ENCODE assay signal across 19 mouse cellular contexts in the genomic region with DNA sequence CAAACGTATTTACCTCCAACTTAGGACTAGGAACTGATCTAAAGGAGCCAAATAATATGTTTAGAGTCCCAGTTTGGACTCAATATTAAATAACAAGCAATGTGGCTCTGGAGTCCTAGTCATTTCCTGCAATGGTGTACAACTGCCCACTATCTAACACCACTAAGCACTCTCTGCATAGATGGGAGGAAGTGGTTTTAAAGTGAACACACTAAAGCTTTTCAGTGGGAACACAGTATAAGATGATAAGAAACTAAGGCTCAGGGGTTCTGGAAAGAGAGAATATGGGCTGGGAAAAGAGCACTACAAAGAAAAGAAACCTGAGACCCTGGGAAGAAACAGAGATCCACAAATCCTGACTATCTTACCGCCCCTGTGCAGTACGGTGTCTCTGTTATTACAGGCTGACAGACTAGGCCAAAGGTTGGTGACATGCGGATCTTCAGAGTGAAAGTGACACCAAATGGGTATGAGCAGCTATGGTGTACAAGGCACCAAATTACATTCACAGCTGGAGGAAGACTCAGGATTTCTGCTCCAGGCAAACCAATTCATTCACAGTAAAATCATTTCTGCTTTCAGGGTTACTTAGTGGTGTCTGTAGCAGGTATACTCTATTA. TPM values are rescaled to one million over a fixed set of nuclear protein-coding genes. Genes with fewer than 3 reads are reported as not detected.
DNase-seq lines count a peak whose midpoint lies in the region; ATAC-seq and TF ChIP-seq lines count a peak whose summit lies in the region.
"Had no signal": no experiment of that assay in that cellular context is flagged by ENCODE, and none has a peak within 500 bp of the region (broad histone marks: within the 10 kb centered on the region; RNA-seq: fewer than 3 reads in every experiment).

No protein-coding gene starts in this region.

- H3K27me3 ChIP-seq in kidney, postnatal 0 days (ENCODE audit: insufficient read depth, low read length) = no peaks in the 10 kb centered on the region
- H3K27me3 ChIP-seq: embryonic facial prominence, embryonic 15.5 days; hindbrain, embryonic 12.5 days; limb, embryonic 15.5 days; neural tube, embryonic 13.5 days had no signal

- WGBS in kidney, postnatal 0 days = 37% methylated on average over 4 of the region's 4 CpGs
- WGBS in macrophage (ENCODE audit: missing documents) = 43% methylated on average over 4 of the region's 4 CpGs

- H3K9ac ChIP-seq in kidney, postnatal 0 days (ENCODE audit: low read depth, low read length) = no peak overlapping the region
- H3K9ac ChIP-seq: embryonic facial prominence, embryonic 15.5 days; hindbrain, embryonic 12.5 days; limb, embryonic 15.5 days; lung, embryonic 14.5 days; neural tube, embryonic 13.5 days had no signal

- no peaks in the 10 kb centered on the region for H3K9me3 ChIP-seq in kidney, postnatal 0 days (replicated peaks; ENCODE audit: low read length)
- H3K9me3 ChIP-seq: embryonic facial prominence, embryonic 15.5 days; hindbrain, embryonic 12.5 days; limb, embryonic 15.5 days; neural tube, embryonic 13.5 days had no signal

- no peak overlapping the region for H3K4me2 ChIP-seq in kidney, postnatal 0 days (ENCODE audit: low read length)
- H3K4me2 ChIP-seq: embryonic facial prominence, embryonic 15.5 days; hindbrain, embryonic 12.5 days; limb, embryonic 15.5 days; lung, embryonic 14.5 days; neural tube, embryonic 13.5 days had no signal

- peak; percentile 47 for DNase-seq in kidney, postnatal 0 days (ENCODE audit: low spot score)
- DNase-seq in kidney, adult 11 months = no peak
- DNase-seq in CD4-positive, CD25-positive, alpha-beta regulatory T cell, adult 2 months (ENCODE audit: low read depth, low spot score) = peak; percentile 35
- DNase-seq in T-cell, adult 2 months (ENCODE audit: low spot score) = peak; percentile 22
- DNase-seq in adrenal gland, postnatal 36 days = no peak
- no peak for DNase-seq in thymus, postnatal 36 days
- DNase-seq: adrenal gland, postnatal 14 days; cerebellum, adult 8-10 months; lung, embryonic 14.5 days; right cerebral cortex, postnatal 14 days had no signal

- no peak for ATAC-seq in kidney, postnatal 0 days (replicated peaks; ENCODE audit: low FRiP score, low read depth)
- ATAC-seq in frontal cortex, adult (ENCODE audit: low TSS enrichment) = no peak
- ATAC-seq: intestine, embryonic 16.5 days had no signal

- no peak overlapping the region for H3K27ac ChIP-seq in kidney, postnatal 0 days
- H3K27ac ChIP-seq in macrophage = peak overlapping the region; percentile 87
- H3K27ac ChIP-seq: embryonic facial prominence, embryonic 15.5 days; hindbrain, embryonic 12.5 days; limb, embryonic 15.5 days; neural tube, embryonic 13.5 days had no signal

- H3K4me3 ChIP-seq in kidney, postnatal 0 days (replicated peaks; ENCODE audit: low read depth, low read length) = no peak overlapping the region
- H3K4me3 ChIP-seq in macrophage (ENCODE audit: inconsistent target) = no peak overlapping the region
- H3K4me3 ChIP-seq: embryonic facial prominence, embryonic 15.5 days; hindbrain, embryonic 12.5 days; limb, embryonic 15.5 days; megakaryocyte, embryonic 14.5 days; neural tube, embryonic 13.5 days had no signal

- H3K79me2 ChIP-seq in macrophage (ENCODE audit: inconsistent target) = peaks cover 95% of the 10 kb centered on the region

- no peaks in the 10 kb centered on the region for H3K36me3 ChIP-seq in kidney, postnatal 0 days (ENCODE audit: insufficient read depth, low read length)
- no peaks in the 10 kb centered on the region for H3K36me3 ChIP-seq in macrophage (ENCODE audit: inconsistent target)
- H3K36me3 ChIP-seq: embryonic facial prominence, embryonic 15.5 days; hindbrain, embryonic 12.5 days; limb, embryonic 15.5 days; neural tube, embryonic 13.5 days had no signal

- no peaks in the 10 kb centered on the region for H3K4me1 ChIP-seq in kidney, postnatal 0 days (replicated peaks; ENCODE audit: insufficient read depth, low read length)
- H3K4me1 ChIP-seq: neural tube, embryonic 13.5 days had no signal

- no peak for TF ChIP-seq CTCF in kidney, postnatal 0 days (IDR thresholded peaks at IDR 0.05; ENCODE audit: low read depth)

RNA-seq across cellular contexts. Expression of a gene that starts 34.7 kb away (rescaled TPM):
- polyA plus RNA-seq in kidney, postnatal 0 days (2015; fragmentation: Nextera tagmentation; extraction: Ambion mirVana) = 17.4 and 19.1 TPM in 2 replicates
- total RNA-seq in macrophage (2018; cell fraction: chromatin; rRNA removed) = 100 to 1,000 TPM; 111 to 566 (median 290) TPM
- 100 to 1,000 TPM; 101 to 200 (median 136) TPM for total RNA-seq in macrophage (2018; cell fraction: cytosol; rRNA removed)
- 100 to 1,000 TPM; 148 to 576 (median 332) TPM for total RNA-seq in macrophage (2018; cell fraction: nucleus; rRNA removed)
- polyA plus RNA-seq in macrophage (2018) = 52.7 to 100 TPM (median 77.5 TPM) in 3 replicates
- total RNA-seq in adrenal gland, postnatal 36 days (2021) = 10 to 100 TPM in 1 of 2 experiments, 1 to 10 TPM in 1; 8.2 to 14.2 TPM

RNA-seq across cellular contexts. Expression of a gene that starts 45.0 kb away (rescaled TPM):
- 0.94 and 1.3 TPM in 2 replicates for polyA plus RNA-seq in kidney, postnatal 0 days (2015; fragmentation: Nextera tagmentation; extraction: Ambion mirVana)
- total RNA-seq in macrophage (2018; cell fraction: chromatin; rRNA removed) = 100 to 1,000 TPM in 1 of 26 experiments, 10 to 100 TPM in 21, 1 to 10 TPM in 4; 1.7 to 124 (median 34.1) TPM
- total RNA-seq in macrophage (2018; cell fraction: cytosol; rRNA removed) = 100 to 1,000 TPM in 18 of 26 experiments, 10 to 100 TPM in 8; 36.2 to 520 (median 218) TPM
- total RNA-seq in macrophage (2018; cell fraction: nucleus; rRNA removed) = 100 to 1,000 TPM in 15 of 26 experiments, 10 to 100 TPM in 10, 1 to 10 TPM in 1; 6.2 to 508 (median 112) TPM
- polyA plus RNA-seq in macrophage (2018) = 7.2 to 99.9 TPM (median 13.6 TPM) in 3 replicates
- total RNA-seq in adrenal gland, postnatal 36 days (2021) = under 1 TPM; 0.66 to 0.76 TPM
- polyA plus RNA-seq: testis, adult 2 months had no signal

Comparison
In these comparisons a context has a peak if more than half of its experiments do, and no peak if none do; other contexts are left out.
1. DNase-seq: peak in kidney, postnatal 0 days (single experiment), CD4-positive, CD25-positive, alpha-beta regulatory T cell, adult 2 months (single experiment) and T-cell, adult 2 months (single experiment); none in kidney, adult 11 months (single experiment), adrenal gland, postnatal 36 days (0 of 2) and thymus, postnatal 36 days (0 of 2).